Mouse (Mus musculus): ENCODE data around the gene Abl1.

GRCm38 (mm10) chr2:31823933-31824730, 136.0 kb downstream of the Abl1 start:
- peak; percentile 62 for TF ChIP-seq CTCF (IDR thresholded peaks at IDR 0.05)
- no peak for TF ChIP-seq POLR2A (IDR thresholded peaks at IDR 0.05; ENCODE audit: insufficient read depth, low read depth, low read length)
- TF ChIP-seq EP300 (IDR thresholded peaks at IDR 0.05; ENCODE audit: insufficient read depth, low read depth, low read length): no peak
